Mouse (Mus musculus) c-Kit-positive CD71-positive TER-119-negative erythroid progenitor cells, embryonic 14.5 days (primary cell): ENCODE data around the gene Basp1.

Experiments used
- DNase-seq: peaks from one replicate; pipeline ENCODE4 v3.0.0-alpha.2; 2013; ENCODE audit warnings: low read depth

The Basp1 gene

GRCm38 (mm10) chr15:25415958-25416357, 2.4 kb upstream of the Basp1 start:
- DNase-seq, result no peak

- DNase-seq, result peak; percentile 34
Measured at GRCm38 (mm10) chr15:25414747-25415119, 1.2 kb upstream of the Basp1 start.

- no peak for DNase-seq
Measured at GRCm38 (mm10) chr15:25414011-25414746, 615 bp upstream of the Basp1 start.

GRCm38 (mm10) chr15:25412761-25413261, 753 bp downstream of the Basp1 start:
- no peak for DNase-seq

- DNase-seq, result no peak
Measured at GRCm38 (mm10) chr15:25412171-25412641, 1.4 kb downstream of the Basp1 start.

- no peak for DNase-seq
Measured at GRCm38 (mm10) chr15:25411461-25411860, 2.1 kb downstream of the Basp1 start.

GRCm38 (mm10) chr15:25405926-25406325, 7.6 kb downstream of the Basp1 start:
- no peak for DNase-seq

GRCm38 (mm10) chr15:25403879-25404278, 9.7 kb downstream of the Basp1 start:
- no peak for DNase-seq

- no peak for DNase-seq
Measured at GRCm38 (mm10) chr15:25402001-25402400, 11.6 kb downstream of the Basp1 start.

- DNase-seq, result no peak
Measured at GRCm38 (mm10) chr15:25400276-25400675, 13.3 kb downstream of the Basp1 start.

GRCm38 (mm10) chr15:25395912-25396590, 17.5 kb downstream of the Basp1 start:
- DNase-seq, result no peak

GRCm38 (mm10) chr15:25392525-25393099, 21.0 kb downstream of the Basp1 start:
- DNase-seq, result no peak

GRCm38 (mm10) chr15:25391210-25391609, 22.4 kb downstream of the Basp1 start:
- DNase-seq, result no peak

- no peak for DNase-seq
Measured at GRCm38 (mm10) chr15:25387572-25387971, 26.0 kb downstream of the Basp1 start.

- DNase-seq, result no peak
Measured at GRCm38 (mm10) chr15:25380051-25380450, 33.5 kb downstream of the Basp1 start.

- no peak for DNase-seq
Measured at GRCm38 (mm10) chr15:25378707-25379106, 34.9 kb downstream of the Basp1 start.

- DNase-seq, result no peak
Measured at GRCm38 (mm10) chr15:25376914-25377313, 36.6 kb downstream of the Basp1 start.

GRCm38 (mm10) chr15:25373486-25373885, 40.1 kb downstream of the Basp1 start:
- DNase-seq, result no peak

- no peak for DNase-seq
Measured at GRCm38 (mm10) chr15:25369522-25369921, 44.0 kb downstream of the Basp1 start.

- no peak for DNase-seq
Measured at GRCm38 (mm10) chr15:25365503-25365902, 48.1 kb downstream of the Basp1 start.

GRCm38 (mm10) chr15:25364819-25365463, 48.6 kb downstream of the Basp1 start:
- DNase-seq, result no peak

GRCm38 (mm10) chr15:25364160-25364818, 49.3 kb downstream of the Basp1 start:
- DNase-seq, result no peak
